Mouse (Mus musculus): ENCODE data around the gene Agfg1.

DNA sequence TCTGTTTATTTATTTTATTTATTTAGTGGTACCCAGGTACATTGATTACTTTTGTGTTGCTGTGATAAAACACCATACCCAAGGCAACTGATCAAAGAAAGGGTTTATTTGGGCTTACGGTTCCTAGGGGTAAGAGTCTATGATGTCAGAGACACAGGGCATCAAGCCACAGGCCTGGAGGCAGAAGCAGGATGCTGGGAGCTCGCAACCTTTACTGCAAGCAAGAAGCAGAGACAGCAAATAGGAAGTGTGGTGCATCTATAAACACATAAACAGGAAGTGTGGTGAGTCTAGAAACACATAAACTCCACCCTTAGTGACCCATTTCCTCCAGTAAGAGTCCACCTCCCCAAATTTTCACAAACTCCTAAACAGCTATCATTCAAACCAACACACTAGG lies 5.8 kb upstream of the Agfg1 start:
- no peak for TF ChIP-seq TAL1 (IDR thresholded peaks at IDR 0.05; ENCODE audit: low read length)
- TF ChIP-seq GATA1 (IDR thresholded peaks at IDR 0.05; ENCODE audit: low read length) = no peak
